Mouse (Mus musculus) lung, embryonic 16.5 days (tissue): ENCODE measurements around the gene Hoxb2. TPM values are rescaled to one million over a fixed set of nuclear protein-coding genes. Genes with fewer than 3 reads are reported as not detected.
A peak's percentile ranks its signal among the peaks of the same experiment; 100 is the strongest.

ENCODE experiments used
- ATAC-seq: fragments of 200-750 bp; cut with Nextera tagmentation; 2 replicates; pipeline ENCODE4 v1.8.0; 2017; ENCODE audit warnings: low read depth, mild to moderate bottlenecking, moderate library complexity
- H3K27ac ChIP-seq: fragments of 300-500 bp; sonication (generic); 2 replicates; pipeline ENCODE4 v1.5.1; 2014; ENCODE audit warnings: mild to moderate bottlenecking, control low read depth, low read length
- H3K27me3 ChIP-seq: fragments of 300-500 bp; sonication (generic); 2 replicates; pipeline ENCODE4 v1.6.1; 2014; ENCODE audit warnings: low read depth, low read length, mixed read lengths; ENCODE audit not compliant: control insufficient read depth, insufficient read depth
- H3K36me3 ChIP-seq: fragments of 300-500 bp; sonication (generic); 2 replicates; pipeline ENCODE4 v1.6.1; 2014; ENCODE audit warnings: low read length; ENCODE audit not compliant: control insufficient read depth, insufficient read depth
- H3K4me1 ChIP-seq: fragments of 300-500 bp; sonication (generic); replicated peaks from 2 replicates; pipeline ENCODE4 v1.6.1; 2014; ENCODE audit warnings: low read length, mixed read lengths; ENCODE audit not compliant: control insufficient read depth, insufficient read depth
- H3K4me2 ChIP-seq: fragments of 300-500 bp; sonication (generic); 2 replicates; pipeline ENCODE4 v1.6.1; 2014; ENCODE audit warnings: low read depth, low read length, control low read depth
- H3K4me3 ChIP-seq: fragments of 300-500 bp; sonication (generic); 2 replicates; pipeline ENCODE4 v1.5.1; 2014; ENCODE audit warnings: mild to moderate bottlenecking, low read length, control low read depth
- H3K9ac ChIP-seq: fragments of 300-500 bp; sonication (generic); 2 replicates; pipeline ENCODE4 v1.6.1; 2014; ENCODE audit warnings: low read length, control low read depth
- H3K9me3 ChIP-seq: fragments of 300-500 bp; sonication (generic); 2 replicates; pipeline ENCODE4 v1.6.1; 2016; ENCODE audit warnings: low read length; ENCODE audit not compliant: control insufficient read depth
- WGBS: fragments of 180-500 bp; shearing (Covaris S2); extraction: QIAGEN DNeasy Blood & Tissue Kit; methylation state at CpG from one replicate; pipeline ENCODE4 v1.1.7; 2014; 5-methylcytosine and 5-hydroxymethylcytosine counted together
- polyA plus RNA-seq: library from polyadenylated mRNA; unstranded; fragments of >200 nt; fragmentation: Nextera tagmentation; extraction: Ambion mirVana; gene quantifications from 2 replicates; pipeline ENCODE4 v1.2.1, GENCODE M21; 2015

Gene Hoxb2
- polyA plus RNA-seq, 1 experiment from 2014 or later = 24.0 TPM

- H3K4me3 ChIP-seq = peak overlapping the region; percentile 28
- WGBS = 14% methylated on average over 5 of the region's 5 CpGs
- H3K4me2 ChIP-seq = peak overlapping the region; percentile 79
- H3K4me1 ChIP-seq = peaks cover 1% of the 10 kb centered on the region; the same call in 1 of the 2 replicates
- no peaks in the 10 kb centered on the region for H3K36me3 ChIP-seq
- no peak for ATAC-seq
- H3K27ac ChIP-seq = peak overlapping the region; percentile 94
- peak overlapping the region; percentile 69 for H3K9ac ChIP-seq
- H3K27me3 ChIP-seq = peaks cover 16% of the 10 kb centered on the region
- no peaks in the 10 kb centered on the region for H3K9me3 ChIP-seq
Measured at GRCm38 (mm10) chr11:96321846-96322245, 28.5 kb upstream of the Hoxb2 start.

GRCm38 (mm10) chr11:96322738-96323137 is 27.6 kb upstream of the Hoxb2 start:
- peak overlapping the region; percentile 79 for H3K4me2 ChIP-seq
- H3K4me3 ChIP-seq = peak overlapping the region; percentile 45
- peak overlapping the region; percentile 69 for H3K9ac ChIP-seq
- H3K36me3 ChIP-seq = no peaks in the 10 kb centered on the region
- no peaks in the 10 kb centered on the region for H3K9me3 ChIP-seq
- 14% methylated on average over 6 of the region's 6 CpGs for WGBS
- ATAC-seq = no peak
- peaks cover 23% of the 10 kb centered on the region for H3K27me3 ChIP-seq
- H3K27ac ChIP-seq = peak overlapping the region; percentile 94
- peaks cover 8% of the 10 kb centered on the region for H3K4me1 ChIP-seq

- no peak for ATAC-seq
- Histone ChIP-seq H3K27ac (peak within 1 kb of the TSS; percentile 94), H3K4me2 (peak within 1 kb of the TSS; percentile 79), H3K4me1 (peaks cover 8% of the 10 kb centered on the region), H3K4me3 (peak within 1 kb of the TSS; percentile 45), H3K36me3 (no peaks in the 10 kb centered on the region), H3K9ac (peak within 1 kb of the TSS; percentile 79), H3K9me3 (no peaks in the 10 kb centered on the region), H3K27me3 (peaks cover 19% of the 10 kb centered on the region)
- WGBS = 18% methylated on average over 10 of the region's 10 CpGs
Measured at GRCm38 (mm10) chr11:96323154-96323553, 27.2 kb upstream of the Hoxb2 start, which contains the start of gene Hoxb3. Hoxb3 (plus strand) TSS chr11:96323326.

- Histone ChIP-seq H3K9ac (peak overlapping the region; percentile 79), H3K36me3 (no peaks in the 10 kb centered on the region), H3K4me2 (peak overlapping the region; percentile 79), H3K9me3 (no peaks in the 10 kb centered on the region), H3K27ac (peak overlapping the region; percentile 94), H3K4me3 (peak overlapping the region; percentile 45), H3K4me1 (peaks cover 10% of the 10 kb centered on the region), H3K27me3 (peaks cover 17% of the 10 kb centered on the region)
- WGBS = 14% methylated on average over 5 of the region's 5 CpGs
- ATAC-seq = no peak
Measured at GRCm38 (mm10) chr11:96324125-96324524, 26.2 kb upstream of the Hoxb2 start.

GRCm38 (mm10) chr11:96324965-96325364 is 25.4 kb upstream of the Hoxb2 start:
- Histone ChIP-seq H3K27ac (peak overlapping the region; percentile 94), H3K27me3 (peaks cover 19% of the 10 kb centered on the region), H3K9ac (peak overlapping the region; percentile 79), H3K36me3 (no peaks in the 10 kb centered on the region), H3K4me2 (peak overlapping the region; percentile 79), H3K9me3 (no peaks in the 10 kb centered on the region), H3K4me1 (peaks cover 15% of the 10 kb centered on the region), H3K4me3 (peak overlapping the region; percentile 45)
- ATAC-seq = no peak
- WGBS = 15% methylated on average over 8 of the region's 8 CpGs

- peak overlapping the region; percentile 79 for H3K9ac ChIP-seq
- ATAC-seq = no peak
- no peaks in the 10 kb centered on the region for H3K9me3 ChIP-seq
- H3K36me3 ChIP-seq = no peaks in the 10 kb centered on the region
- peaks cover 19% of the 10 kb centered on the region for H3K4me1 ChIP-seq
- H3K27ac ChIP-seq = peak overlapping the region; percentile 94
- peaks cover 23% of the 10 kb centered on the region for H3K27me3 ChIP-seq
- peak overlapping the region; percentile 79 for H3K4me2 ChIP-seq
- WGBS = 14% methylated on average over 22 of the region's 22 CpGs
- peak overlapping the region; percentile 45 for H3K4me3 ChIP-seq
Measured at GRCm38 (mm10) chr11:96325747-96326212, 24.5 kb upstream of the Hoxb2 start.

GRCm38 (mm10) chr11:96326705-96327104 is 23.6 kb upstream of the Hoxb2 start:
- Histone ChIP-seq H3K36me3 (no peaks in the 10 kb centered on the region), H3K9me3 (no peaks in the 10 kb centered on the region), H3K27me3 (peaks cover 24% of the 10 kb centered on the region), H3K9ac (peak overlapping the region; percentile 79), H3K4me2 (peak overlapping the region; percentile 79), H3K4me3 (peak overlapping the region; percentile 45), H3K27ac (peak overlapping the region; percentile 94), H3K4me1 (peaks cover 19% of the 10 kb centered on the region)
- WGBS = 11% methylated on average over 12 of the region's 12 CpGs
- ATAC-seq = no peak

- peaks cover 25% of the 10 kb centered on the region for H3K27me3 ChIP-seq
- 15% methylated on average over 7 of the region's 7 CpGs for WGBS
- H3K9me3 ChIP-seq = no peaks in the 10 kb centered on the region
- peak overlapping the region; percentile 79 for H3K4me2 ChIP-seq
- H3K36me3 ChIP-seq = no peaks in the 10 kb centered on the region
- H3K4me3 ChIP-seq = peak overlapping the region; percentile 45
- peak overlapping the region; percentile 79 for H3K9ac ChIP-seq
- peaks cover 19% of the 10 kb centered on the region for H3K4me1 ChIP-seq
- peak overlapping the region; percentile 94 for H3K27ac ChIP-seq
- ATAC-seq = no peak
Measured at GRCm38 (mm10) chr11:96327122-96327521, 23.2 kb upstream of the Hoxb2 start.

GRCm38 (mm10) chr11:96327750-96328149 is 22.6 kb upstream of the Hoxb2 start:
- ATAC-seq = no peak
- H3K36me3 ChIP-seq = no peaks in the 10 kb centered on the region
- H3K4me1 ChIP-seq = peaks cover 19% of the 10 kb centered on the region
- peak overlapping the region; percentile 79 for H3K9ac ChIP-seq
- H3K4me3 ChIP-seq = peak overlapping the region; percentile 35
- no peaks in the 10 kb centered on the region for H3K9me3 ChIP-seq
- whole genome bisulfite sequencing = 19% methylated on average over 5 of the region's 5 CpGs
- H3K27me3 ChIP-seq = peaks cover 22% of the 10 kb centered on the region
- peak overlapping the region; percentile 94 for H3K27ac ChIP-seq
- peak overlapping the region; percentile 79 for H3K4me2 ChIP-seq
